Mouse (Mus musculus) bone marrow, adult 2 months (tissue): ENCODE results near the gene Kalrn.

Source experiments
- CTCF ChIP-seq: fragments of 200-500 bp; IDR thresholded peaks from 2 replicates; pipeline ENCODE4 v1.5.1; 2011; ENCODE audit warnings: low read length, control low read depth; ENCODE audit not compliant: control insufficient read depth, insufficient read depth
- POLR2A ChIP-seq: fragments of 200-500 bp; IDR thresholded peaks from 2 replicates; pipeline ENCODE4 v1.6.1; 2011; ENCODE audit warnings: low read depth, mild to moderate bottlenecking, control low read depth, low read length, borderline replicate concordance; ENCODE audit not compliant: control insufficient read depth

DNA sequence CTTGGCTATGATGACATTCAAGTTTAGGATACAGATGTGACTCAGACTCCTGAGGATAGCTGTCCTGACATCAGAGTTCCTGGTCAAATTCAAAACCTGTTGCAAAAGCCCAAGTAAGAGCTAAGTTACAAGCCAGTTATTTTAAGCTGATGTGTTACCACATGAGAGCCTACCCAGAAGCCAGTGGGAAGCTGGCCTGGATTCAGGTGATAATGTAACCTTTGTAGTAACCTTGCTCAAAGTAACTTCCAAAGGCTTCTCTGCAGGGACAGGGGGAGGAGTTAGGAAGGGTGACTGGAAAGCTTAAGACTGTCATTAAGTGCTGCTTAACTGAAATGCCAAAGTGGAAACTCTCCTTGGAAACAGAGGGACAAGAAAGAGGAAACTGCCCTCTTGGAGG, 506.4 kb downstream of the Kalrn start:
- TF ChIP-seq POLR2A (no peak), CTCF (no peak)
